Mouse (Mus musculus) heart, embryonic 12.5 days (tissue): ENCODE data around the gene Zcchc3. TPM values are rescaled to one million over a fixed set of nuclear protein-coding genes. Genes with fewer than 3 reads are reported as not detected.
A peak's percentile ranks its signal among the peaks of the same experiment; 100 is the strongest.

Experiments
- ATAC-seq: fragments of 200-750 bp; cut with Nextera tagmentation; 2 replicates; pipeline ENCODE4 v1.8.0; 2017; ENCODE audit warnings: moderate TSS enrichment, moderate library complexity; ENCODE audit not compliant: insufficient number of reproducible peaks, low FRiP score
- H3K27ac ChIP-seq: fragments of 300-500 bp; sonication (generic); 2 replicates; pipeline ENCODE4 v1.5.1; 2016; ENCODE audit warnings: mild to moderate bottlenecking, moderate library complexity; ENCODE audit not compliant: poor library complexity, severe bottlenecking
- H3K27me3 ChIP-seq: fragments of 300-500 bp; sonication (generic); replicated peaks from 2 replicates; pipeline ENCODE4 v1.6.1; 2016; ENCODE audit warnings: mild to moderate bottlenecking, moderate library complexity
- H3K36me3 ChIP-seq: fragments of 300-500 bp; sonication (generic); 2 replicates; pipeline ENCODE4 v1.6.1; 2016; ENCODE audit warnings: mild to moderate bottlenecking, moderate library complexity
- H3K4me1 ChIP-seq: fragments of 300-500 bp; sonication (generic); replicated peaks from 2 replicates; pipeline ENCODE4 v1.6.1; 2016; ENCODE audit warnings: mild to moderate bottlenecking
- H3K4me2 ChIP-seq: fragments of 300-500 bp; sonication (generic); 2 replicates; pipeline ENCODE4 v1.6.1; 2016; ENCODE audit warnings: mild to moderate bottlenecking, moderate library complexity
- H3K4me3 ChIP-seq: fragments of 300-500 bp; sonication (generic); 2 replicates; pipeline ENCODE4 v1.5.1; 2016; ENCODE audit warnings: mild to moderate bottlenecking
- H3K9ac ChIP-seq: fragments of 300-500 bp; sonication (generic); 2 replicates; pipeline ENCODE4 v1.6.1; 2016; ENCODE audit warnings: mild to moderate bottlenecking, moderate library complexity
- H3K9me3 ChIP-seq: fragments of 300-500 bp; sonication (generic); replicated peaks from 2 replicates; pipeline ENCODE4 v1.6.1; 2016; ENCODE audit warnings: mild to moderate bottlenecking, moderate library complexity
- WGBS: fragments of 180-500 bp; shearing (Covaris S2); methylation state at CpG from one replicate; pipeline ENCODE4 v1.1.7; 2016; 5-methylcytosine and 5-hydroxymethylcytosine counted together
- polyA plus RNA-seq: library from polyadenylated mRNA; unstranded; fragments of >200 nt; fragmentation: Nextera tagmentation; extraction: Ambion mirVana; gene quantifications from 2 replicates; pipeline ENCODE4 v1.2.1, GENCODE M21; 2016

Gene Zcchc3
- polyA plus RNA-seq, 1 experiment from 2014 or later, result 61.4 TPM

DNA sequence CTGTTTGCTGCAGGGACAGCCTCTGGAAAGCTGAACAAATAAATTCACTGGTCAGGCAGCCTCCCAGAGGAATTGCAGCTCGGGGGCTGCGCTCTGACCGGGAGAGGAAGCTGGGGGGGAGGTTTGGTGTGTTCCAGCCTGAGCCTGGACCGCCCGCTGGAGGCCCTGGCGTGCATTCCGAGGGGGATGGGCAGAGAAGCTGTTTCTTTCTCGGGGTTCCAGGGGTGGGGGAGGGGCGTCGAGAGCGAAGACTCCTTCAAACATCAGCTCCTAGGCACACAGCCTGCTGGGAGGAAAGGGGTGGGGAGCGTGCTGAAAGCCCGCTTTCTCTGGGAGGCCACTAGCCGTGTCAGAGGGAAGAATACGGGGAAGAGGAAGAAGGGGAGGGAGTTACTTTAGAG lies 3.9 kb downstream of the Zcchc3 start:
- H3K9ac ChIP-seq, result peak overlapping the region; percentile 98
- H3K27ac ChIP-seq, result peak overlapping the region; percentile 99
- H3K27me3 ChIP-seq, result no peaks in the 10 kb centered on the region
- peak overlapping the region; percentile 100 for H3K4me2 ChIP-seq
- H3K4me3 ChIP-seq, result peak overlapping the region; percentile 78
- H3K4me1 ChIP-seq, result peaks cover 47% of the 10 kb centered on the region
- H3K36me3 ChIP-seq, result peaks cover 4% of the 10 kb centered on the region; the same call in 1 of the 2 replicates
- H3K9me3 ChIP-seq, result peaks cover 3% of the 10 kb centered on the region; the same call in 1 of the 2 replicates
- ATAC-seq, result peak; percentile 58
- under 1% methylated on average over 15 of the region's 15 CpGs for WGBS

DNA sequence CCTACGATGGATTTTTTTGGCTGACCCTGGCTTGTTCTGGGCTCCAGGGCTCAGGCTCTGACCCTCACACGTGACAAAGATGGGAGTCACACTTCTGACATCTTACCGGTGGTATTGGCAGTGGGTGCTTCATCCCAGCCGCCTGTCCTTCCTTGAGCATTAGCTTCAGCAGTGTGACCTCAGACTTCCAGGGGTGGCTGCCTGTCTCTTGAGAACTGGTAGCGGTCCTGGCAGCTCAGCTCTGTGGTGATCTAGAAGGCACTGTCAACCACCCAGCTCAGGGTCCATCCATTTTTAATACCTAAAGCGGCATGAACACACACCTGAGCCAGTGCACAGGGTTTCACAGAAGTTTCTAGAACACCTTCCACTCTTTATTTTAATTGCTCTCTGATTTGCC lies 5.0 kb downstream of the Zcchc3 start:
- Histone ChIP-seq H3K27ac (peak overlapping the region; percentile 99), H3K4me3 (no peak overlapping the region), H3K27me3 (no peaks in the 10 kb centered on the region), H3K36me3 (peaks cover 4% of the 10 kb centered on the region; the same call in 1 of the 2 replicates), H3K9ac (no peak overlapping the region; the same call in 1 of the 2 replicates), H3K9me3 (no peaks in the 10 kb centered on the region), H3K4me2 (no peak overlapping the region), H3K4me1 (peaks cover 44% of the 10 kb centered on the region)
- ATAC-seq, result no peak
- WGBS, result 68% methylated on average over 6 of the region's 6 CpGs

GRCm38 (mm10) chr2:152406126-152406525 lies 8.7 kb downstream of the Zcchc3 start:
- H3K9me3 ChIP-seq, result no peaks in the 10 kb centered on the region
- peak overlapping the region; percentile 40 for H3K4me3 ChIP-seq
- WGBS, result under 1% methylated on average over 19 of the region's 19 CpGs
- H3K9ac ChIP-seq, result peak overlapping the region; percentile 57
- no peaks in the 10 kb centered on the region for H3K36me3 ChIP-seq
- 0 out of 2 replicates have a peak overlapping the region, but pooled peaks have one; percentile 55 for H3K27ac ChIP-seq
- H3K4me2 ChIP-seq, result peak overlapping the region; percentile 76
- H3K4me1 ChIP-seq, result peaks cover 29% of the 10 kb centered on the region
- ATAC-seq, result peak; percentile 98
- H3K27me3 ChIP-seq, result no peaks in the 10 kb centered on the region

DNA sequence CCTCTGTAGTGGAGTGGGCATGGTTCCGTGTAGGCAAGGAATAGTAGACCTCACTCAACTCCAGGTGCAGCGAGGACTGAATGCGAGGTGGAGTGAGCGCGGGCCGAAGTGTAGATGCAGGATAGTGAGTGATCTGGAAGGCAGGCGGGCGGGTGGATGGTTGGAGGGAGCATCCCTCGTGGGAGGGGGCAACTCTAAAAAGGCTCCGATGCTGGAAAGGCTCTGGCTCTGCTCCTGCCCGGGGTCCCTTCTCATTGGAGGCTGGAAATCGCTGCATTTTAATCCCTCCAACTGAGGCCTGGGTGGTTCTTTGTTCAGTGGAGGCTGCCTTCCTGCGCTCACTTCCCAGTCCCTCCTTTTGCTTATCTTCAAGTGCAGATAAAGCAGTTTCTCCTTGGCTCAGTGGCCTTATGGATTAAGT lies 15.7 kb downstream of the Zcchc3 start:
- Histone ChIP-seq H3K9ac (peak overlapping the region; percentile 76), H3K27ac (peak overlapping the region; percentile 100), H3K4me2 (peak overlapping the region; percentile 94), H3K36me3 (peaks cover 7% of the 10 kb centered on the region; the same call in 1 of the 2 replicates), H3K4me3 (peak overlapping the region; percentile 75), H3K4me1 (peaks cover 25% of the 10 kb centered on the region), H3K27me3 (no peaks in the 10 kb centered on the region), H3K9me3 (no peaks in the 10 kb centered on the region)
- ATAC-seq, result no peak; the same call in 1 of the 2 replicates
- WGBS, result under 1% methylated on average over 13 of the region's 13 CpGs

DNA sequence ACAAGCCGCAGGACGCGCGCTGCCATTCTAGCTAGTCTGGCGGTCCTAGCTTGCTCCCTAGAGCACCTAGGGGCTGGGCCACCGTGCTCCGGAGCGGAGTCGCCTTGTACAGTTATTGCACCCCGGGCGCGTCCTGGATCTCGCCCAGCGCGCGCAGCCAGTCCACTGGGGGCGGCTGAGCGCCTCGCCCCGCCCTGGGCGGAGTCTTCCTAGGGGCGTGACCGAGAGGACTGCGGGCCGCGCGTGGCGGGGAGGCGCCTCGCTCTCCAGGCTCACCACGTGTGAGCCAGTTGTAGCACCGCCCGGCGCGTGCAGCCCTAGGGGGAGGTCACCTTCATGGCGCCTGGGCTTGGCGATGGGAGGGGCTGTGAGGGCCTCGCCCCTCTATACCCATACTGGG lies 16.1 kb downstream of the Zcchc3 start:
- peak; percentile 90 for ATAC-seq
- Histone ChIP-seq H3K4me1 (peaks cover 30% of the 10 kb centered on the region), H3K27me3 (no peaks in the 10 kb centered on the region), H3K9ac (peak overlapping the region; percentile 76), H3K9me3 (no peaks in the 10 kb centered on the region), H3K36me3 (peaks cover 11% of the 10 kb centered on the region; the same call in 1 of the 2 replicates), H3K27ac (peak overlapping the region; percentile 100), H3K4me3 (peak overlapping the region; percentile 75), H3K4me2 (peak overlapping the region; percentile 94)
- under 1% methylated on average over 38 of the region's 38 CpGs for WGBS

DNA sequence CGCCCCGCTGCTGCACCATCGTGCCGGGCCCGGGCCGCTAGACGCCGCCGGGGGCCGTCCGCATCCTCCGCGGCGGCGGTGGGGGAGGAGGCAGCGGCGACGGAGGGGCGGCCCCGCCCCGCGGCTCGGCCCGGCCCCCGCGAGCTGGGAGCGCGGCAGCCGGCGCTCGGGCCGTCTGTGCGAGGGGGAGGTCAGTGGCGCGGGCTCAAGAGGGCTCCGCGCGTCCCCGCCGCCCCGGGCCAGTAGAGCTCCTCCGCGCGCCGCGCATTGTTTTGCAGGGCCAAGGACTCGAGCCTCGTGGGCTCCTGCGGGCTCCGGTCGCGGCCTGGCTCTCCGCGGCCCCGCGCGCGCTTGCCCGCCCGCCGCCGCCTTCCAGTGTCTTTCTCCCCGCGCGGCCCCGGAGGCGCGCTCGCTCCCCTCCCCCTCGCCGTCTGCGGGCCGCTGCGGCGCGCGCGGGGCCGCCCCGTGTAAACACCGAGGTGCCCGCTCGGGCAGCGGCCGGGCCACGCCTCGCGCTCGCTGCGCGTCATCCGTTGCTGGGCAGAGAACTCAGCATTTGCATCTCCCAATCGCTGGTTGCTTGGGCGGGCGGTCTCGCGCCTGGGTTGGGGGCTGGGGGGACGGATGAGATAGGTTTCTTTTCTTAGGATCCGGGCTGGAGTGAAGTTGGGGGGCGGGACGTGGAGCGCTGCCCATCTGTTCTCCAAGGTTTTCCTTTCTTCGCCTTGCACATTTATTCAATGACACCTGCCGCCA lies 17.0 kb downstream of the Zcchc3 start, which contains the start of gene Sox12:
Gene Sox12 (minus strand): TSS at position 384 of the 756 bp plus-strand sequence.
- H3K4me1 ChIP-seq, result peaks cover 36% of the 10 kb centered on the region
- ATAC-seq, result peak; percentile 69
- peak within 1 kb of the TSS; percentile 94 for H3K4me2 ChIP-seq
- no peaks in the 10 kb centered on the region for H3K9me3 ChIP-seq
- peak within 1 kb of the TSS; percentile 97 for H3K9ac ChIP-seq
- H3K4me3 ChIP-seq, result peak within 1 kb of the TSS; percentile 75
- peaks cover 11% of the 10 kb centered on the region; the same call in 1 of the 2 replicates for H3K36me3 ChIP-seq
- peak within 1 kb of the TSS; percentile 100 for H3K27ac ChIP-seq
- no peaks in the 10 kb centered on the region for H3K27me3 ChIP-seq
- under 1% methylated on average over 77 of the region's 104 CpGs for WGBS

- peaks cover 11% of the 10 kb centered on the region; the same call in 1 of the 2 replicates for H3K36me3 ChIP-seq
- H3K4me1 ChIP-seq, result peaks cover 36% of the 10 kb centered on the region
- H3K27me3 ChIP-seq, result no peaks in the 10 kb centered on the region
- H3K27ac ChIP-seq, result peak overlapping the region; percentile 100
- ATAC-seq, result 0 out of 2 replicates have a peak, but pooled peaks have one; percentile 4
- peak overlapping the region; percentile 75 for H3K4me3 ChIP-seq
- no peaks in the 10 kb centered on the region for H3K9me3 ChIP-seq
- under 1% methylated on average over 75 of the region's 77 CpGs for WGBS
- H3K9ac ChIP-seq, result peak overlapping the region; percentile 97
- H3K4me2 ChIP-seq, result peak overlapping the region; percentile 94
These were observed 17.7 kb downstream of the Zcchc3 start for GRCm38 (mm10) chr2:152397004-152397589.

GRCm38 (mm10) chr2:152396110-152397003 lies 18.5 kb downstream of the Zcchc3 start:
- Histone ChIP-seq H3K4me3 (peak overlapping the region; percentile 75), H3K27ac (peak overlapping the region; percentile 100), H3K27me3 (no peaks in the 10 kb centered on the region), H3K9me3 (no peaks in the 10 kb centered on the region), H3K9ac (peak overlapping the region; percentile 97), H3K4me2 (peak overlapping the region; percentile 94), H3K4me1 (peaks cover 36% of the 10 kb centered on the region), H3K36me3 (peaks cover 11% of the 10 kb centered on the region; the same call in 1 of the 2 replicates)
- peak; percentile 75 for ATAC-seq
- under 1% methylated on average over 45 of the region's 46 CpGs for WGBS

- H3K9me3 ChIP-seq, result no peaks in the 10 kb centered on the region
- H3K27ac ChIP-seq, result peak overlapping the region; percentile 100
- peak overlapping the region; percentile 94 for H3K4me2 ChIP-seq
- H3K4me3 ChIP-seq, result peak overlapping the region; percentile 75
- peak overlapping the region; percentile 97 for H3K9ac ChIP-seq
- no peak for ATAC-seq
- no peaks in the 10 kb centered on the region for H3K27me3 ChIP-seq
- WGBS, result 11% methylated on average over 13 of the region's 13 CpGs
- peaks cover 36% of the 10 kb centered on the region for H3K4me1 ChIP-seq
- H3K36me3 ChIP-seq, result peaks cover 11% of the 10 kb centered on the region; the same call in 1 of the 2 replicates
These were observed 19.4 kb downstream of the Zcchc3 start for GRCm38 (mm10) chr2:152395271-152395920.
